Comparison of ENCODE assay signal across 31 mouse cellular contexts in genomic region chr5:135383771-135384170, GRCm38 (mm10). TPM values are rescaled to one million over a fixed set of nuclear protein-coding genes. Genes with fewer than 3 reads are reported as not detected.
DNase-seq lines count a peak whose midpoint lies in the region; ATAC-seq and TF ChIP-seq lines count a peak whose summit lies in the region.
"Had no signal": no experiment of that assay in that cellular context is flagged by ENCODE, and none has a peak within 500 bp of the region (broad histone marks: within the 10 kb centered on the region; RNA-seq: fewer than 3 reads in every experiment).

No protein-coding gene starts in this region.

- no peak for ATAC-seq in hindbrain, postnatal 0 days
- no peak for ATAC-seq in hindbrain, embryonic 12.5 days (ENCODE audit: low FRiP score)
- ATAC-seq in megakaryocyte-erythroid progenitor cell, adult 5-6 weeks (replicated peaks; ENCODE audit: low FRiP score, low TSS enrichment, poor library complexity, severe bottlenecking), result peak; percentile 10; the same call in 1 of the 2 replicates
- ATAC-seq: forebrain, embryonic 15.5 days; inflammation-experienced regulatory T-cells, adult 6 months; intestine, postnatal 0 days had no signal

- TF ChIP-seq CTCF in hindbrain, postnatal 0 days (IDR thresholded peaks at IDR 0.05; ENCODE audit: low read depth), result peak; percentile 19; the same call in 1 of the 2 replicates

- H3K4me3 ChIP-seq in hindbrain, postnatal 0 days (ENCODE audit: low read length), result no peak overlapping the region
- no peak overlapping the region for H3K4me3 ChIP-seq in hindbrain, embryonic 12.5 days
- H3K4me3 ChIP-seq: embryonic facial prominence, embryonic 15.5 days; erythroblast, embryonic 14.5 days; forebrain, embryonic 10.5 days; forebrain, embryonic 15.5 days; heart, adult 2 months; heart, embryonic 15.5 days; hindbrain, embryonic 10.5 days; hindbrain, embryonic 15.5 days had no signal

- no peak overlapping the region for H3K4me2 ChIP-seq in hindbrain, postnatal 0 days (ENCODE audit: low read depth, low read length)
- no peak overlapping the region for H3K4me2 ChIP-seq in hindbrain, embryonic 12.5 days (replicated peaks)
- H3K4me2 ChIP-seq: embryonic facial prominence, embryonic 15.5 days; forebrain, embryonic 15.5 days; heart, embryonic 11.5 days; heart, embryonic 15.5 days; hindbrain, embryonic 15.5 days had no signal

- DNase-seq in hindbrain, postnatal 0 days (ENCODE audit: low spot score), result no peak
- DNase-seq in ES-CJ7 (ENCODE audit: low read depth, low spot score) (peak; percentile 62), MN1 (ENCODE audit: low spot score) (peak; percentile 45)
- DNase-seq in gastrocnemius, postnatal 25 days, result no peak
- DNase-seq in right cerebral cortex, postnatal 10 days (ENCODE audit: low spot score in 2 of 2), result no peak
- DNase-seq: adrenal gland, adult 2 months; adrenal gland, postnatal 36 days; cerebellum, adult 11 months; cerebellum, adult 8-10 months; cerebellum, postnatal 14 days; embryo, embryonic 11 days; heart, adult 2 months had no signal

- H3K27ac ChIP-seq in hindbrain, postnatal 0 days, result no peak overlapping the region
- no peak overlapping the region for H3K27ac ChIP-seq in hindbrain, embryonic 12.5 days
- H3K27ac ChIP-seq: embryonic facial prominence, embryonic 15.5 days; forebrain, embryonic 10.5 days; forebrain, embryonic 15.5 days; heart, adult 2 months; heart, embryonic 15.5 days; hindbrain, embryonic 10.5 days; hindbrain, embryonic 15.5 days had no signal

- H3K9ac ChIP-seq in hindbrain, postnatal 0 days (replicated peaks; ENCODE audit: low read length), result no peak overlapping the region
- no peak overlapping the region for H3K9ac ChIP-seq in hindbrain, embryonic 12.5 days
- H3K9ac ChIP-seq: embryonic facial prominence, embryonic 15.5 days; forebrain, embryonic 15.5 days; heart, embryonic 15.5 days; hindbrain, embryonic 15.5 days had no signal

- no peaks in the 10 kb centered on the region for H3K9me3 ChIP-seq in hindbrain, postnatal 0 days (ENCODE audit: low read length)
- H3K9me3 ChIP-seq in hindbrain, embryonic 12.5 days (replicated peaks), result no peaks in the 10 kb centered on the region
- H3K9me3 ChIP-seq: embryonic facial prominence, embryonic 15.5 days; forebrain, embryonic 10.5 days; forebrain, embryonic 15.5 days; G1E; heart, embryonic 15.5 days; hindbrain, embryonic 10.5 days; hindbrain, embryonic 15.5 days had no signal

- WGBS in hindbrain, postnatal 0 days, result 80% methylated on average over 10 of the region's 10 CpGs
- 83% methylated on average over 10 of the region's 10 CpGs for WGBS in hindbrain, embryonic 12.5 days

- no peaks in the 10 kb centered on the region for H3K27me3 ChIP-seq in hindbrain, postnatal 0 days (ENCODE audit: insufficient read depth, low read length)
- no peaks in the 10 kb centered on the region for H3K27me3 ChIP-seq in hindbrain, embryonic 12.5 days
- H3K27me3 ChIP-seq: embryonic facial prominence, embryonic 15.5 days; forebrain, embryonic 15.5 days; heart, embryonic 15.5 days; hindbrain, embryonic 15.5 days had no signal

- H3K4me1 ChIP-seq in hindbrain, postnatal 0 days (ENCODE audit: insufficient read depth, low read length), result no peaks in the 10 kb centered on the region
- no peaks in the 10 kb centered on the region for H3K4me1 ChIP-seq in hindbrain, embryonic 12.5 days
- H3K4me1 ChIP-seq: embryonic facial prominence, embryonic 15.5 days; forebrain, embryonic 10.5 days; forebrain, embryonic 15.5 days; heart, embryonic 15.5 days; hindbrain, embryonic 10.5 days; hindbrain, embryonic 15.5 days had no signal

- H3K36me3 ChIP-seq in hindbrain, postnatal 0 days (ENCODE audit: insufficient read depth, low read length), result peaks cover 91% of the 10 kb centered on the region
- H3K36me3 ChIP-seq in hindbrain, embryonic 12.5 days, result peaks cover 95% of the 10 kb centered on the region

RNA-seq across cellular contexts. Expression of gene Pom121, which starts 10.6 kb away (rescaled TPM):
- total RNA-seq in hindbrain, postnatal 0 days (2014; rRNA removed), result 11.2 and 14.3 TPM in 2 replicates
- 7.5 TPM in 2 replicates for polyA plus RNA-seq in hindbrain, postnatal 0 days (2015; fragmentation: Nextera tagmentation; extraction: Ambion mirVana)
- 20.0 and 21.7 TPM in 2 replicates for polyA plus RNA-seq in hindbrain, embryonic 12.5 days (2016; fragmentation: Nextera tagmentation; extraction: Ambion mirVana)
- total RNA-seq in megakaryocyte-erythroid progenitor cell, adult 5-6 weeks (2014; fragmentation: Nextera tagmentation), result 83.2 and 90.6 TPM in 2 replicates
- total RNA-seq in megakaryocyte-erythroid progenitor cell, adult 5-6 weeks (2017), result 10.4 and 11.1 TPM in 2 replicates
- total RNA-seq in gastrocnemius, postnatal 25 days (2021), result 1 to 10 TPM; 8.3 to 9.4 TPM

RNA-seq across cellular contexts. Expression of gene Nsun5, which starts 14.0 kb away (rescaled TPM):
- 17.8 and 22.7 TPM in 2 replicates for total RNA-seq in hindbrain, postnatal 0 days (2014; rRNA removed)
- polyA plus RNA-seq in hindbrain, postnatal 0 days (2015; fragmentation: Nextera tagmentation; extraction: Ambion mirVana), result 18.1 and 19.1 TPM in 2 replicates
- polyA plus RNA-seq in hindbrain, embryonic 12.5 days (2016; fragmentation: Nextera tagmentation; extraction: Ambion mirVana), result 28.5 and 36.1 TPM in 2 replicates
- total RNA-seq in megakaryocyte-erythroid progenitor cell, adult 5-6 weeks (2014; fragmentation: Nextera tagmentation), result 36.6 and 54.3 TPM in 2 replicates
- total RNA-seq in megakaryocyte-erythroid progenitor cell, adult 5-6 weeks (2017), result 29.7 and 32.5 TPM in 2 replicates
- 10 to 100 TPM in 1 of 2 experiments, 1 to 10 TPM in 1; 8.9 to 10.2 TPM for total RNA-seq in gastrocnemius, postnatal 25 days (2021)

RNA-seq across cellular contexts. Expression of gene Trim50, which starts 30.7 kb away (rescaled TPM):
- not detected in 2 replicates for total RNA-seq in hindbrain, postnatal 0 days (2014; rRNA removed)
- polyA plus RNA-seq in hindbrain, postnatal 0 days (2015; fragmentation: Nextera tagmentation; extraction: Ambion mirVana), result 0.08 TPM in 1 of 2 replicates, not detected in the other
- polyA plus RNA-seq in hindbrain, embryonic 12.5 days (2016; fragmentation: Nextera tagmentation; extraction: Ambion mirVana), result not detected in 2 replicates
- not detected in 2 replicates for total RNA-seq in megakaryocyte-erythroid progenitor cell, adult 5-6 weeks (2014; fragmentation: Nextera tagmentation)
- not detected in 2 replicates for total RNA-seq in megakaryocyte-erythroid progenitor cell, adult 5-6 weeks (2017)
- total RNA-seq in gastrocnemius, postnatal 25 days (2021), result not detected
- total RNA-seq: adrenal gland, adult 2 months; adrenal gland, postnatal 36 days; common myeloid progenitor, adult 5-6 weeks; gastrocnemius, adult 8-10 months; gastrocnemius, postnatal 4 days; heart, postnatal 25 days had no signal
- polyA plus RNA-seq: adrenal gland, adult 2 months; brain, embryonic 14.5 days; embryonic facial prominence, embryonic 11.5 days; embryonic facial prominence, embryonic 15.5 days; erythroblast, embryonic 14.5 days; forebrain, embryonic 10.5 days; forebrain, embryonic 15.5 days; G1E; heart, adult 2 months; heart, embryonic 11.5 days; heart, embryonic 15.5 days; hindbrain, embryonic 15.5 days; inflammation-experienced regulatory T-cells, adult 6 months had no signal

RNA-seq across cellular contexts. Expression of gene Fkbp6, which starts 33.9 kb away (rescaled TPM):
- total RNA-seq in hindbrain, postnatal 0 days (2014; rRNA removed), result not detected in 2 replicates
- 0.14 and 0.29 TPM in 2 replicates for polyA plus RNA-seq in hindbrain, postnatal 0 days (2015; fragmentation: Nextera tagmentation; extraction: Ambion mirVana)
- polyA plus RNA-seq in hindbrain, embryonic 12.5 days (2016; fragmentation: Nextera tagmentation; extraction: Ambion mirVana), result not detected in 2 replicates
- 0.57 and 2.0 TPM in 2 replicates for total RNA-seq in megakaryocyte-erythroid progenitor cell, adult 5-6 weeks (2014; fragmentation: Nextera tagmentation)
- not detected in 2 replicates for total RNA-seq in megakaryocyte-erythroid progenitor cell, adult 5-6 weeks (2017)
- total RNA-seq in gastrocnemius, postnatal 25 days (2021), result not detected
- total RNA-seq: adrenal gland, adult 2 months; adrenal gland, postnatal 36 days; common myeloid progenitor, adult 5-6 weeks; G1E; gastrocnemius, adult 8-10 months had no signal
- polyA plus RNA-seq: adrenal gland, adult 2 months; embryonic facial prominence, embryonic 11.5 days; embryonic facial prominence, embryonic 15.5 days; erythroblast, embryonic 14.5 days; G1E; heart, adult 2 months; heart, embryonic 15.5 days; inflammation-experienced regulatory T-cells, adult 6 months had no signal

Comparison
In these comparisons a context has a peak if more than half of its experiments do, and no peak if none do; other contexts are left out.
1. DNase-seq: peak in ES-CJ7 (single experiment) and MN1 (single experiment); none in hindbrain, postnatal 0 days (single experiment), gastrocnemius, postnatal 25 days (single experiment) and right cerebral cortex, postnatal 10 days (0 of 2).